Mouse (Mus musculus): ENCODE results near the gene Shisal1. TPM values are rescaled to one million over a fixed set of nuclear protein-coding genes. Genes with fewer than 3 reads are reported as not detected.

Shisal1 gene
- polyA plus RNA-seq, 1 experiment from 2014 or later, result 0.06 TPM

GRCm38 (mm10) chr15:84378734-84379133 lies 68.2 kb downstream of the Shisal1 start:
- no peak for TF ChIP-seq EP300 (IDR thresholded peaks at IDR 0.05)
- TF ChIP-seq CTCF (IDR thresholded peaks at IDR 0.05), result no peak
- WGBS, result 78% methylated on average over 9 of the region's 9 CpGs
- ATAC-seq (no peak), DNase-seq (ENCODE audit: low spot score) (no peak)
- no peak overlapping the region for H3K27ac ChIP-seq (ENCODE audit: low read length)
- no peak overlapping the region for H3K9ac ChIP-seq (replicated peaks; ENCODE audit: low read depth)
- no peaks in the 10 kb centered on the region for H3K36me3 ChIP-seq (ENCODE audit: insufficient read depth, low read length)
- no peak overlapping the region for H3K4me3 ChIP-seq (ENCODE audit: low read depth, low read length)
- H3K27me3 ChIP-seq (replicated peaks; ENCODE audit: insufficient read depth, low read length), result no peaks in the 10 kb centered on the region
- H3K4me2 ChIP-seq (replicated peaks; ENCODE audit: low read depth, low read length), result no peak overlapping the region
- H3K4me1 ChIP-seq (ENCODE audit: insufficient read depth, low read depth, low read length), result no peaks in the 10 kb centered on the region
- no peaks in the 10 kb centered on the region for H3K9me3 ChIP-seq (ENCODE audit: low read length)

- H3K9ac ChIP-seq (replicated peaks; ENCODE audit: low read depth), result no peak overlapping the region
- DNase-seq (ENCODE audit: low spot score) (no peak), ATAC-seq (no peak)
- no peaks in the 10 kb centered on the region for H3K9me3 ChIP-seq (ENCODE audit: low read length)
- no peaks in the 10 kb centered on the region for H3K4me1 ChIP-seq (ENCODE audit: insufficient read depth, low read depth, low read length)
- H3K4me3 ChIP-seq (ENCODE audit: low read depth, low read length), result no peak overlapping the region
- WGBS, result 73% methylated on average over 5 of the region's 5 CpGs
- H3K27ac ChIP-seq (ENCODE audit: low read length), result no peak overlapping the region
- no peak overlapping the region for H3K4me2 ChIP-seq (replicated peaks; ENCODE audit: low read depth, low read length)
- H3K27me3 ChIP-seq (replicated peaks; ENCODE audit: insufficient read depth, low read length), result no peaks in the 10 kb centered on the region
- TF ChIP-seq CTCF (IDR thresholded peaks at IDR 0.05), result no peak
- TF ChIP-seq EP300 (IDR thresholded peaks at IDR 0.05), result no peak
- H3K36me3 ChIP-seq (ENCODE audit: insufficient read depth, low read length), result no peaks in the 10 kb centered on the region
These were observed 74.1 kb downstream of the Shisal1 start for GRCm38 (mm10) chr15:84372801-84373200.

GRCm38 (mm10) chr15:84367402-84367801 lies 79.5 kb downstream of the Shisal1 start:
- 68% methylated on average over 8 of the region's 8 CpGs for WGBS
- DNase-seq (ENCODE audit: low spot score), result no peak
- Histone ChIP-seq H3K27me3 (replicated peaks; ENCODE audit: insufficient read depth, low read length) (no peaks in the 10 kb centered on the region), H3K4me1 (ENCODE audit: insufficient read depth, low read depth, low read length) (no peaks in the 10 kb centered on the region), H3K9me3 (ENCODE audit: low read length) (no peaks in the 10 kb centered on the region), H3K9ac (replicated peaks; ENCODE audit: low read depth) (no peak overlapping the region), H3K27ac (ENCODE audit: low read length) (no peak overlapping the region), H3K4me3 (ENCODE audit: low read depth, low read length) (no peak overlapping the region), H3K36me3 (ENCODE audit: insufficient read depth, low read length) (no peaks in the 10 kb centered on the region), H3K4me2 (replicated peaks; ENCODE audit: low read depth, low read length) (no peak overlapping the region)
- no peak for ATAC-seq
- no peak for TF ChIP-seq EP300 (IDR thresholded peaks at IDR 0.05)
- no peak for TF ChIP-seq CTCF (IDR thresholded peaks at IDR 0.05)

GRCm38 (mm10) chr15:84366574-84366989 lies 80.3 kb downstream of the Shisal1 start:
- Histone ChIP-seq H3K9me3 (ENCODE audit: low read length) (no peaks in the 10 kb centered on the region), H3K4me1 (ENCODE audit: insufficient read depth, low read depth, low read length) (no peaks in the 10 kb centered on the region), H3K4me3 (ENCODE audit: low read depth, low read length) (no peak overlapping the region), H3K27ac (ENCODE audit: low read length) (no peak overlapping the region), H3K27me3 (replicated peaks; ENCODE audit: insufficient read depth, low read length) (no peaks in the 10 kb centered on the region), H3K4me2 (replicated peaks; ENCODE audit: low read depth, low read length) (no peak overlapping the region), H3K9ac (replicated peaks; ENCODE audit: low read depth) (no peak overlapping the region), H3K36me3 (ENCODE audit: insufficient read depth, low read length) (no peaks in the 10 kb centered on the region)
- TF ChIP-seq CTCF (IDR thresholded peaks at IDR 0.05), result no peak
- TF ChIP-seq EP300 (IDR thresholded peaks at IDR 0.05), result no peak
- ATAC-seq (no peak), DNase-seq (ENCODE audit: low spot score) (no peak)
- 81% methylated on average over 10 of the region's 10 CpGs for WGBS

- H3K9ac ChIP-seq (replicated peaks; ENCODE audit: low read depth), result no peak overlapping the region
- no peak overlapping the region for H3K4me3 ChIP-seq (ENCODE audit: low read depth, low read length)
- DNase-seq (ENCODE audit: low spot score) (no peak), ATAC-seq (peak; percentile 32; the same call in 1 of the 2 replicates)
- H3K27me3 ChIP-seq (replicated peaks; ENCODE audit: insufficient read depth, low read length), result no peaks in the 10 kb centered on the region
- WGBS, result 52% methylated on average over 17 of the region's 17 CpGs
- TF ChIP-seq CTCF (IDR thresholded peaks at IDR 0.05) (no peak), EP300 (IDR thresholded peaks at IDR 0.05) (no peak)
- H3K9me3 ChIP-seq (ENCODE audit: low read length), result no peaks in the 10 kb centered on the region
- H3K4me2 ChIP-seq (replicated peaks; ENCODE audit: low read depth, low read length), result no peak overlapping the region
- H3K27ac ChIP-seq (ENCODE audit: low read length), result no peak overlapping the region
- no peaks in the 10 kb centered on the region for H3K4me1 ChIP-seq (ENCODE audit: insufficient read depth, low read depth, low read length)
- no peaks in the 10 kb centered on the region for H3K36me3 ChIP-seq (ENCODE audit: insufficient read depth, low read length)
These were observed 81.1 kb downstream of the Shisal1 start for GRCm38 (mm10) chr15:84365675-84366381.

GRCm38 (mm10) chr15:84364746-84365145 lies 82.2 kb downstream of the Shisal1 start:
- TF ChIP-seq CTCF (IDR thresholded peaks at IDR 0.05) (no peak), EP300 (IDR thresholded peaks at IDR 0.05) (no peak)
- no peaks in the 10 kb centered on the region for H3K36me3 ChIP-seq (ENCODE audit: insufficient read depth, low read length)
- H3K9ac ChIP-seq (replicated peaks; ENCODE audit: low read depth), result no peak overlapping the region
- no peaks in the 10 kb centered on the region for H3K9me3 ChIP-seq (ENCODE audit: low read length)
- WGBS, result 70% methylated on average over 3 of the region's 3 CpGs
- ATAC-seq (no peak), DNase-seq (ENCODE audit: low spot score) (no peak)
- H3K27me3 ChIP-seq (replicated peaks; ENCODE audit: insufficient read depth, low read length), result no peaks in the 10 kb centered on the region
- no peak overlapping the region for H3K27ac ChIP-seq (ENCODE audit: low read length)
- no peak overlapping the region for H3K4me2 ChIP-seq (replicated peaks; ENCODE audit: low read depth, low read length)
- no peak overlapping the region for H3K4me3 ChIP-seq (ENCODE audit: low read depth, low read length)
- H3K4me1 ChIP-seq (ENCODE audit: insufficient read depth, low read depth, low read length), result no peaks in the 10 kb centered on the region

Data from lung, postnatal 0 days (tissue).